Mouse (Mus musculus) erythroblast, embryonic 14.5 days (primary cell): ENCODE results near the gene Cstb. TPM values are rescaled to one million over a fixed set of nuclear protein-coding genes. Genes with fewer than 3 reads are reported as not detected.
A peak's percentile ranks its signal among the peaks of the same experiment; 100 is the strongest.

ENCODE experiments used
- H3K27me3 ChIP-seq: 2 replicates; pipeline ENCODE4 v1.6.1; 2012; ENCODE audit warnings: inconsistent platforms; ENCODE audit not compliant: control insufficient read depth
- H3K36me3 ChIP-seq: 2 replicates; pipeline ENCODE4 v1.6.1; 2012; ENCODE audit warnings: mild to moderate bottlenecking, inconsistent platforms; ENCODE audit not compliant: control insufficient read depth
- H3K4me1 ChIP-seq: 2 replicates; pipeline ENCODE4 v1.6.1; 2012; ENCODE audit warnings: inconsistent platforms; ENCODE audit not compliant: control insufficient read depth
- H3K4me3 ChIP-seq: replicated peaks from 2 replicates; pipeline ENCODE3; 2012; ENCODE audit warnings: moderate library complexity, mild to moderate bottlenecking, inconsistent platforms
- H3K9me3 ChIP-seq: 2 replicates; pipeline ENCODE4 v1.6.1; 2012; ENCODE audit warnings: low read length, inconsistent platforms, mixed read lengths; ENCODE audit not compliant: control insufficient read depth
- GATA1 ChIP-seq: IDR thresholded peaks from 2 replicates; pipeline ENCODE4 v1.6.1; 2012; ENCODE audit warnings: low read length, inconsistent platforms, mixed read lengths
- TAL1 ChIP-seq: IDR thresholded peaks from 3 replicates; pipeline ENCODE4 v1.6.1; 2012; ENCODE audit warnings: low read length, inconsistent platforms, mixed read lengths
- polyA plus RNA-seq: library from polyadenylated mRNA; stranded (reverse); fragments of >175 nt; gene quantifications from 2 replicates; pipeline ENCODE4 v1.2.3, GENCODE M21; 2012

Gene Cstb
- polyA plus RNA-seq, 1 experiment: 0.46 TPM

- Histone ChIP-seq H3K9me3 (no peaks in the 10 kb centered on the region), H3K27me3 (peaks cover 2% of the 10 kb centered on the region; the same call in 1 of the 2 replicates), H3K4me3 (peak overlapping the region; percentile 69), H3K4me1 (peaks cover 26% of the 10 kb centered on the region), H3K36me3 (no peaks in the 10 kb centered on the region)
- no peak for TF ChIP-seq GATA1
Observed at GRCm38 (mm10) chr10:78463769-78464167, 38.3 kb downstream of the Cstb start.

GRCm38 (mm10) chr10:78464201-78464791 is 38.8 kb downstream of the Cstb start:
- H3K9me3 ChIP-seq: no peaks in the 10 kb centered on the region
- H3K4me3 ChIP-seq: peak overlapping the region; percentile 69
- TF ChIP-seq GATA1 (no peak), TAL1 (no peak)
- no peaks in the 10 kb centered on the region for H3K36me3 ChIP-seq
- peaks cover 2% of the 10 kb centered on the region; the same call in 1 of the 2 replicates for H3K27me3 ChIP-seq
- peaks cover 26% of the 10 kb centered on the region for H3K4me1 ChIP-seq

- Histone ChIP-seq H3K4me3 (peak within 1 kb of the TSS; percentile 69), H3K4me1 (peaks cover 26% of the 10 kb centered on the region), H3K36me3 (no peaks in the 10 kb centered on the region), H3K9me3 (no peaks in the 10 kb centered on the region), H3K27me3 (peaks cover 2% of the 10 kb centered on the region; the same call in 1 of the 2 replicates)
- no peak for TF ChIP-seq TAL1
Observed at GRCm38 (mm10) chr10:78464792-78465207, 39.3 kb downstream of the Cstb start, which contains the start of gene Pdxk. Gene Pdxk, minus strand, starts transcription at chr10:78464975.

GRCm38 (mm10) chr10:78465472-78465871 is 40.0 kb downstream of the Cstb start:
- TF ChIP-seq TAL1 (no peak), GATA1 (no peak)
- no peaks in the 10 kb centered on the region for H3K9me3 ChIP-seq
- peaks cover 26% of the 10 kb centered on the region for H3K4me1 ChIP-seq
- H3K27me3 ChIP-seq: peaks cover 2% of the 10 kb centered on the region; the same call in 1 of the 2 replicates
- peak overlapping the region; percentile 69 for H3K4me3 ChIP-seq
- H3K36me3 ChIP-seq: no peaks in the 10 kb centered on the region

GRCm38 (mm10) chr10:78466647-78467046 is 41.2 kb downstream of the Cstb start:
- Histone ChIP-seq H3K27me3 (peaks cover 2% of the 10 kb centered on the region; the same call in 1 of the 2 replicates), H3K4me3 (no peak overlapping the region), H3K9me3 (no peaks in the 10 kb centered on the region), H3K4me1 (peaks cover 26% of the 10 kb centered on the region), H3K36me3 (no peaks in the 10 kb centered on the region)
- no peak for TF ChIP-seq TAL1
- TF ChIP-seq GATA1: no peak

- Histone ChIP-seq H3K36me3 (no peaks in the 10 kb centered on the region), H3K27me3 (peaks cover 2% of the 10 kb centered on the region; the same call in 1 of the 2 replicates), H3K4me3 (no peak overlapping the region), H3K4me1 (peaks cover 25% of the 10 kb centered on the region), H3K9me3 (no peaks in the 10 kb centered on the region)
- TF ChIP-seq GATA1 (no peak), TAL1 (no peak)
Observed at GRCm38 (mm10) chr10:78467761-78468310, 42.4 kb downstream of the Cstb start.

- TF ChIP-seq GATA1: no peak
- no peak for TF ChIP-seq TAL1
- Histone ChIP-seq H3K27me3 (peaks cover 5% of the 10 kb centered on the region), H3K4me1 (no peaks in the 10 kb centered on the region), H3K4me3 (no peak overlapping the region), H3K9me3 (no peaks in the 10 kb centered on the region), H3K36me3 (no peaks in the 10 kb centered on the region)
Observed at GRCm38 (mm10) chr10:78470582-78471313, 45.3 kb downstream of the Cstb start.

- Histone ChIP-seq H3K9me3 (no peaks in the 10 kb centered on the region), H3K4me3 (no peak overlapping the region), H3K27me3 (peaks cover 11% of the 10 kb centered on the region), H3K4me1 (no peaks in the 10 kb centered on the region), H3K36me3 (no peaks in the 10 kb centered on the region)
- TF ChIP-seq TAL1 (no peak), GATA1 (no peak)
Observed at GRCm38 (mm10) chr10:78472046-78472445, 46.6 kb downstream of the Cstb start.

- H3K4me3 ChIP-seq: no peak overlapping the region
- H3K27me3 ChIP-seq: peaks cover 9% of the 10 kb centered on the region
- H3K9me3 ChIP-seq: no peaks in the 10 kb centered on the region
- TF ChIP-seq TAL1 (no peak), GATA1 (no peak)
- no peaks in the 10 kb centered on the region for H3K4me1 ChIP-seq
- H3K36me3 ChIP-seq: no peaks in the 10 kb centered on the region
Observed at GRCm38 (mm10) chr10:78473434-78473833, 48.0 kb downstream of the Cstb start.
